Mouse (Mus musculus): ENCODE data around the gene Barx2.
A peak's percentile ranks its signal among the peaks of the same experiment; 100 is the strongest.
"Not testable (repeated sequence)": the region's sequence is repeated elsewhere in the genome, so short reads cannot be mapped to it uniquely, and the experiment has no call there.

Gene Barx2

DNA sequence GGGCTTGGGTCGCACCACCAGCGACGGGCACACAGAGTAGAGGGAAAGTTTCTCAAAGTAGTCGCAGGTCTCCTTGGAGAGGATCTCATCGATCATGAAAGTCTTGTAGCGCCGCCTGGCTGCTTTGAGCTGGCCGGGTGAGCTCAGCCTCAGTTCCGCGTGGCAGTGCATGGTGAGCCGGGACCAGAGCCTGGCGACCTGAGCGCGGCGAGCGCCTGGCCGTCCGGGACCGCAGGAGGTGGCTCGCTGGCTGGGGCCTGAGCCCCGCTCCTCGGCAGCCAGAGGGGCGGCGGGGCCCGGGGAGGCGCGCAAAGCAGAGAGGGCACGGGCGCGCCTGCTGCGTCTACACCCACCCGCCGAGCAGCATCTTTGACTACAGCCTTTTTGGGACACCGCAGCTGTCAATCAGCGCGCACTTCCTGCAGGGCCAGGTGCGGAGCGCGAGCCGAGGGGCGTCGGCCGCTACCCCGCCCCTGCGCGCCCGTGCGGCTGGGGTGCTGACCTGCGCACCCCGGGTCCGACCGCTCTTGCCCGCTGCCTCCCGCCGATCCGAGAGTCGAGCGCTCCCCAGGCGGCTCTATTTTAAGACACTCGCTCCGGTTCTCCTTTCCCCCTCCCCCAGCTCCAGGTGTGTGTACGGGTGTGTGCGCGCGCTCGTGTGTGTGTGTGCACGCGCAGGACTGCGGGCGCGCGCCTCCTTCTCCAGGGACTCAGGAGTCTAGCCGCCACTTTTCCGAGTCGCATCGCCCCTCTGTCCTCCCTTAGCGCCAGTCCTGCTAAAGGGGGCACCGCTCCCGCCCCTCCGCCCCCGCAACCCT lies at the start of gene Barx2:
Barx2 (minus strand) TSS at position 542 of the 818 bp plus-strand sequence.
- peak; percentile 4 for DNase-seq

DNA sequence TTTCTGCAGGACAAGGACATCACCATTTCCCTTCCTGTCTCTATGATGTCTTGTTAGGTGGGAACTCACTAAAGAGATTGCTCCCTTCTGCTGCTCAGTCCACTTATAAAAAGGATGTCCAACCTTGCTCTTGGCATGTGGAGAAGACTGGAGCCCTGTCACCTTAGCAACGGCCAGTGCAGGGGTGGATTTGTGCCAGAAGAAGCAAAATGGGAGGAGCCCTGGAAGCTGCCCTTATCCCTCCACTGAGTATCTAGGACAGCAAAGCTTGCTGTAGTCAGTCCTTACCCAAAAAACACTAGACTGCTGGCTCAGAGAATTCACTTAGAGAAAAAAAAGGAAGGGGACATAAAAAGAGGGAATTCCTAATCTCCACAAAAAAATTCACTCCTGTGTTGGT lies 49.0 kb upstream of the Barx2 start:
- DNase-seq, result peak; percentile 23

DNA sequence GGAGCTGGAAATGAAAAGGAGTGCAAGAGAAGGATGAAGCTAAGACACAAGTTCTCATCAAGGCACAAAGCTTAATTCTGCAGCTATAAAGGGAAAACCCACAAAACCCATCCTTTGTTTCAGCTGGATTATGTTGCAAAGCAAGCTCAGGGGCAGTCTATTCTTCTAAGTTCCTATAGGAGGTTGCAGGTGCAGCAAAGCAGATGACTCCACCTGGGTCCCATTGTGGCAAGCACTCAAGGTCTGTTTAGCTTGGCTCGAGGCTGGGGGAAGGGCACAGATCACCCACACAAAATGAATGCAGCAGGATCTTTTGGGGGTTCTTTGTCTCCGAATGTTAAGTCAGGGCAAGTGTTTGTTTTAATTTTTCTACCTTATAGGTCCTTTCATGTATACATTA lies 47.2 kb upstream of the Barx2 start:
- no peak for DNase-seq

DNA sequence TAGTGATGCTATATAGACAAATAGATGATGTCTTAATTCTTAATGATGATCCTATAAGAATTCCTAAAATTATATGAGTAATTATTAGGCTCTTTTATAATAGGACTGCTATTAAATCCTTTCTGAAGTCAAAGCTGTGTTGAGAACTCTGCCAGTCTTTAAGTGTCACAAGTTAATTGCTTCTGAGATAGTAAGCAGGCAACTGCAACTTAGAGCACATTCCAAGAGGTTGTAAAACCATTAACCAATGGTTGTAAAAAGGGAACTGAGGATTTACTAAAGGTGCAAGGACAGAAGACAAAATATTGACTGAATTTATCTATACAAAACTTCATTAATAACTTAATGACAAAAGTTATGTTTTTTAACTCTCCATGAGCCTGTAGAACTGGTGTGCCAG lies 44.9 kb upstream of the Barx2 start:
- DNase-seq, result no peak

DNA sequence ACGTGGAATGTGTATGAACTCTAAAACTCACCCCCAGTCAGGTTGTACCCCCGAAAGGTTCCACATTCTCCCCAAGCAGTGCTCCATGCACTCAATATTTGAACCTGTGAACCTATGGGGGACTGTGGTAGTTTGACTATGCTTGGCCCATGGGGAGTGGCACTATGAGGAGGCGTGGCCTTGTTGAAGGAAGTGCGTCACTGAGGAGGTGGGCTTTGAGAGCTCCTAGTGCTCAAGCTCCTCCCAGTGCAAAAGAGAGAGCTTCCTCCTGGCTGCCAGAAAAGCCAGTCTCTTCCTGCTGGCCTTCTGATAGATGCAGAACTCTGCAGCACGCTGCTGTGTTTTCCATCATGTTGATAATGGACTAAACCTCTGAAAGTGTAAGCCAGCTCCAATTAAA lies 37.2 kb upstream of the Barx2 start:
- no peak for DNase-seq

DNA sequence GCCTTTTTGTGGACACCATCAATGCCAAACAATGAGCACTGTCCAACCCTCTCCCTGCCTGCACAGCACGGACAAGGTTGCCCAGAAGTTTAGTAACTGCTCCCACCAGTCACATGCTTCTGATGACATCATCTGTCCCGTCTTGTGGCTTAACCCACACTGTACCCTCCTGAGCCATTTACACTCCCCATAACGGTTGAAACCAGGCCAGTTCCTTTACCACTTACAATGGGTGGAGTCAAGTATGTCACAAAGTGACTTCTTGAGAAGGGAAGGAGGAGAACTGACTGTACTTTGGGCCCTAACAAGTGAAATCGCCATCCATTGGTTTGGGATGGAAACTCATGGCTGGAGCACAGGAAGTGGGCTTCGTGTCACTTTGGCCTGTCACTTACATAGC lies 35.8 kb upstream of the Barx2 start:
- DNase-seq, result no peak

DNA sequence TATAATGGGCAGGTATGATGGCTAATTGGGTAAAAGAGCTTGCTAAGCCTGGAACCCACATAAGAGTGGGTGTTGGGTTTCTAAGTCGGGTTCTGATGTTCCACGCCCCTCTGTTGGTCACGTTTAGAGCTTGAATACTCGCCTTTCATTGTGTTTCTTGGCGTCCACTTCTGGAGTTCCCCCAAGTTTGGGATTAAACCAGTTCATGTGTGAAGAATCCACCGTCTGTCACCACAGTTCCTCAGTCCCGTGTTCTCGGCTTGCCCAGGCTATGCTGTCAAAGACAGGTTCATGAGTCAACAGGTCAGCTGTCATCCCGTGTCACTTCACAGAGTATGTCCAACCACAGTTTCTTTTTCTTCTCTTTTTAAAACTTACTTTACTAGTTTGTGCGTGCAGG lies 33.8 kb upstream of the Barx2 start:
- no peak for DNase-seq

DNA sequence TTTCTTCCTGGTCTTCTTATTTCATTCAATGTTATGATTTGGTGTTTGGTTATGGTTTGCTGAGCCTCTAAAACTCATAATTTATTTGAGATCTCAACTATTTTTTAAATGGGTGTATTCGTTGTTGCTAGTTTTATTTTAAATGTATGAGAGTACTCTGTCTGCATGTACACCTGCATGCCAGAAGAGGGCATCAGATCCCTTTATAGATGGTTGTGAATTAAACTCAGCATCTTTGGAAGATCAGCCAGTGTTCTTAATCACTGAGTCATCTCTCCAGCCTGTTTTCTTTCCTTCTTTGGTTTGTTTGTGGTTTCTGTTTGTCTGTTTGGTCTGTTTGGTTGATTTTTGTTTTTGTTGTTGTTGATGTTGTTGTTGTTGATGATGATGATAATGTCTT lies 29.1 kb upstream of the Barx2 start:
- DNase-seq, result peak; percentile 3

DNA sequence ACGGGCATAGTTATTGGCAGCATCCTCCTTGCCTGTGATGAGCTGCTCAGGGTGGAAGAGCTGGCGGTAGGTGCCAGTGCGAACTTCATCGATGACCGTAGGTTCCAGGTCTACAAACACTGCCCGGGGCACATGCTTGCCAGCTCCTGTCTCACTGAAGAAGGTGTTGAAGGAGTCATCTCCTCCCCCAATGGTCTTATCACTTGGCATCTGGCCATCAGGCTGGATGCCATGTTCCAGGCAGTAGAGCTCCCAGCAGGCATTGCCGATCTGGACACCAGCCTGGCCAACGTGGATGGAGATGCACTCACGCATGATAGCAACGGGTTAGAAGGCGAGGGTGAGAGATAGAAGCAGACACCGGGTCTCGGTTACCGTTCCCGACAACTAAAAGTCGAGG lies 23.2 kb upstream of the Barx2 start:
- not testable (repeated sequence) for DNase-seq

DNA sequence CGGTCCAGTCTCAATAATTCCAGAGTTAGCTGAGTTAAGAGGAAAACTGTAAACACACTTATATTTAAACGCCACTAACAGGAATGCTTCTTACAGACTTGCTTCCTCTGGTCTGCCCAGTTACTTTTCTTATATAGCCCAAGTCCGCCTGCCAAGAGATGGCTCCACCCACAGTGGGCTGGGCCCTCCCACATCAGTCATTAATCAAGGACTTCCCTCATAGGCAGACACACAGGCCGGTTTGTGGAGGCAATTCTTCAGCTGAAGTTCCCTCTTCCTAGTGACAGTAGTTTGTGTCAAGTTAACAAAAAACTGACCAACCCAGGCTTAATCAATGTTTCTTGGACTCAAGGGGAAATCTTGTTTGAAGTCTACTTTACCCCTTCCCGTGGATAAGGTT lies 18.4 kb upstream of the Barx2 start:
- DNase-seq, result no peak

DNA sequence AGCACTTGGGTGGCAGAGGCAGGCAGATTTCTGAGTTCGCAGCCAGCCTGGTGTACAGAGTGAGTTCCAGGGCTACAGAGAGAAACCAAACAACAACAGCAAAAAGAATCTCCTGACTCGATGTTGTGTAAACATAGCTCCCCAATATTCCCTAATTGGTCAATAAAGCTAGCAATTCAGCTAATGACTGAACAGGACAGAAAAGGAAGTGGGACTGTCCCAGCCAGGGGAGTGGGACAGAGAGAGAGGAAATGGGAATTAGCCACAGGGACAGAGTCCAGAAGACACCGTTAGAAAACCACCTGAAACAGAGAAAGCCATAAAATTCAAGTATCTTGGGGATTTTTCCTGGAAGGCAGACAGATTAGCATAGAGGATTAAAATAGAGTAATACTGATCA lies 18.0 kb upstream of the Barx2 start:
- no peak for DNase-seq

DNA sequence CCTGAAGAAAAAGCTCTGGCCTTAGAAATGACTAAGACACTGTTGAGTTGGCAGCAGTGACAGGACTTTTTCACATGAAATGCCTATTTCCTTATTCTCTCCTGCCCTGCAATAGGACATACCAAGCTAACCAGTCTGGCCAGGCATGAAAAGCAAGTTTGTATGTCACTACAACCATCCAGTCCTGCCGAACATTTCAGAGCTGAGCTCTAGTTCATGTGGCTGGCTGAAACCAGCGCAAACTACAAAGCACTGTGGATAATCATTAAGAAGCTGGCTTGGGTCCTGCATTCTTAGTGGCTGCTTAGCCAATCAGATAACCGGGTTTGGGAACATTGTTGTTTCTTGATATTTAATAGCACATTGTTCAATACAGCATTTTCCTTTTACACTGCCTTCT lies 13.5 kb upstream of the Barx2 start:
- DNase-seq, result no peak

DNA sequence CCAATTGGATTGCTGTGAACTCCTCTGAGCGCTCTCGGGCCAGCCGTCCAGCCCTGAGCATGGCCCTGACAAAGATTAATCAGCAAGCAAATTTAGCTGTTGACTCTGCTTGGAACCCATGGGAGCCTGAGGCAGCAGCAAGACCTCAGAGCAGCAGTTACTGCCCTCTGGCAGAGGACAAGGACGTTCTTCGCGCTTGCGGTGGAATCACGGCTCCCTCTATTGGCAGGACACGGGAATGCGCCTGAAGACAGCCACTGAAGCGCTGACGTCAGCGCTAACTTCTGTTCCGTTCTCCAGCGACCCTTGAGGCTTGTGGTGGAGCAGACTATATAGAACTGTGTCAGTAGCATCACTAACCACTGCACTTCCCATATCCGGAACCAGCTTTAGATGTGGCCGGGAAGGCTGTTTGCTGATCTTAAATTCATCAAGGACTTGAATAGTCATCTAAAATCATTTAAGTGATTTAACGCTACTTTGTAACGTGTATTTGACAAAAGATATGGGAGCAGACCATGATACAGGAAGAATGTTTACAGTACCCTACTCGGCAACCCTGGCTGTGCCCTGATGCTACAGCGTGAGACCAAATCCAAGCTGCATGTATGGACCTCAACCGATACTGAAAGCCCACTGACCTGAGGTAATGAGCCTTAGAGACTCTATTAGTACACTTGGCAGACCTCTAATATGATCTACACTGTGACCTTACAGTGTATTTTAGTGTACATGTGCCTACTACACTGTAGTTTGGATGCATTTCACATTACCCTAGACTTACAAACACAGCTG lies 12.8 kb upstream of the Barx2 start:
- DNase-seq, result peak; percentile 38

DNA sequence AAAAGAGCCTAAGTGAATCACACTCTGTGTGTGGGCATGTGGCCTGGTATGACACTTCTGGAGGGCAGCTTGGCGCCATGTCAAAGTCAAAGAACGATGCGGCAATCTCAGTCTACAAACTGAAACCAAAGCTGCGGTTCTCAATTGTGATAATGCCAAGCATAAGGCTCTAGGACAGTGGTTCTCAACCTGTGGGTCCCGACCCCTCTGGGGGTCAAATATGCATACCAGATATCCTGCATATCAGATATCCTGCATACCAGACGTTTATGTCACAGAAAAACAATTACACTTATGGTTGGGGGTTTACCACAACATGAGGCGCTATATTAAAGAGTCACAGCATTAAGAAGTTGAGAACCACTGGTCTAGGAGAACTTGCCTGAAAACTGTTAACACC lies 10.3 kb upstream of the Barx2 start:
- DNase-seq, result no peak

DNA sequence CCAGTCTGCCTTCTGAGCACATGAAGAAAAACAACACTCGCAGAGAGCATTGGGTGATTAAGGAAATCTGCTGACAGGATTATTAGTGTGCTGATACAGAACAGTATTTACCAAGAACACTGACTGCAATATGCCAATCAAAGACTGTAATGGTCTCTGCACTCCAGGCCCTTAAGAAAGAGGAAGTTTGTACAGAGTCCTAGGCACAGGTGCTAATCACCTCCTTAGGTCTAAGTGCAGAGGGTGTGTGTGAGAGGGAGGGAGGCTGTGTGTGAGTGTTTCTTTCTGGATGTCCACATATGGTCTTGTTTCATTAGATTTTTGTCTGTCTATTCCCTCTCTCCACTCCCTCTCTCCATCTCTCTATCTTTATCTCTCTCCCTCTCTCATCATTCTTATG lies 6.5 kb upstream of the Barx2 start:
- no peak for DNase-seq

DNA sequence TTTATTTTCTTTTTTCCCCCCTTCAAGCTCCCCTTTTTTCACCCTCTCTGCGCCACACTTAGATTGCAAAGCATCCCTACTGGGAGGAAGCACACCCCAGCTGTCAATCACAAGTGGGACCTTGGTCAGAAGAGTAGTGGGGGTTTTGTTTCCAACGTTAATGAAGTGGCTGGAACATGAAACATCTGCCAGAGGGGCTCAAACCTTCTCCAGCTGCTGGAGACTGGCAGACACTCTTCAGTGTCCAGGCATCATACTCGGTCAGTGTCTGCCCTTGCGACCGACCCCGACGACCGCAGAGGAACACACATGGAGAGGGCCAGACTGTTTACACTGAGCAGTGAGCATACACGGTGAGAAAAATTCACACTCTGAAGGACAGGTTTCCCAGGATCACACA lies 3.2 kb upstream of the Barx2 start:
- DNase-seq, result no peak

DNA sequence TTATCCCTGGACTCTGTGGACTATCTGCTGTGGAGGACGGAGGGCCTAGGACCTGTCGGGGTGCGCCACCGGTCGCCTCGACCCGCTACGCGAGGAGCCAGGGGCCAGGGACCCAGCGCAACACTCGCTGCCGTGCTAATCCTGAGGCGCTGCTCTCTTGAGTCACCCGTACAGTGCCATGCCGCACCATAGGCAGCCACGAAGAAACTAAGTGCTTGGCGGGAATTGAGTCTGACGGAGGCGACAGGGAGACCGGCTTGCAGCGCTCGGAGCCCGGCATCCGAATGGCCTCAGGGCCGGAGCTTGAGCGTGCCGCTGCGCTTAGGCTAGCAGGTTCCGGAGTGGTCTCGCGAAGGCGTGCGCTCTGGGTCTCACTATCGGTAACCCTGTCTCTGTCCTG lies 1.6 kb upstream of the Barx2 start:
- DNase-seq, result no peak

DNA sequence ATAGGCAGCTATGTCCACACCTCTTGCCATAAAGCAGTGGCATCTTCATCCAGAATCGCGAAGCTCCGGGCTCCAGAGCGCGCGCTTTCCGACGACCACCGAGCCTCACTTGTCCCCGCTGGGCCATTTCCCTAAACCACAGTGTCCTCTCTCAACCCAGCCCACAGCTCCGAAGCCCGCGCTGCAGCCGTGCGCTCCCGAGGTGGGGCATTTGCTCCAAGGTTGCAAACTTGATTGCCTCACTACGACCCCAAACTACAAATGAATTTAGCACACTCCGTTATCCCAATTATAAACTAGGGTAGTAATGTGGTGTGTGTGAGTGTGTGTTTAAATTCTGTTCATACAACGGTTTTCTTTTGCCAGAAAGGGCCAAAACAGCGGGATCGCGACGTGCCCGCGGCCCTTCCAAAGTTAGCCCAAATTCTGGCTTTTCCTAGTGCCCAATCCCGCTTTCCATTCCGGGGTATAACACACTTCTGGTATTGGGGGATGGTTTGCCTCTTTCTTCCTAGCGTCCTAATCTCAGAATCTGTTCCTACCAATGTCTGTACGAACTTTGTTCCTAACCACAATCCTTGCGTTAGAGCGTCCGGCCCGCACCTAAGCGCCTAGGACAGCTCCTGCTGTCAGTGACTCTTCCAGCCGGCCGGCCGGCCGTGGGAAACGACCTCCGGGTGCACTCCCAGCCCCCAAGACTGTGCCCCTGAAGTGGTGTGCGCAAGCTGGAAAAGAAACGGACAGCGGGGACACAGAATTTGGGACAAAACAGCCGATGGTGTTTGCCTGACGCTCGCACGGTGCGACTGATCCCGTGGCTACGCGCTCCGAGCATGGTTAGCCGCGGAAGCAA lies 703 bp upstream of the Barx2 start:
- DNase-seq, result no peak

DNA sequence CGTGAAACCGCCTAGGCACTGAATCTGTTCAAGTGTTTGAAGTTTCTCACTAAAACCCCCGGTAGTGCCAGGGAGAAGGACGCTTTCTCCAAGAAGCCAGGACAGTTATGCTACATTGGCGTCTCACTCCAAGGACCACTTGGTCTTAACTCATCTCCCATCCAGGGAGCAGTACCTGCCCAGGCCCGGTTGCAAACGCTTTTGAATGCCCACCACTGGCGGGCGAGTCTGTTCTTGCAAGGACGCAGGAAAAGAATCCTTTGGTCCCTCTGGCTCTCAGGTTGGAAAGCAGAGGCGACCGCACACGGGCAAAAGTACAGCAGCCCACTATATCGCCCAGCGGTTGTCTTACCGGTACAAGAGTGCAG lies 725 bp downstream of the Barx2 start:
- DNase-seq, result no peak

DNA sequence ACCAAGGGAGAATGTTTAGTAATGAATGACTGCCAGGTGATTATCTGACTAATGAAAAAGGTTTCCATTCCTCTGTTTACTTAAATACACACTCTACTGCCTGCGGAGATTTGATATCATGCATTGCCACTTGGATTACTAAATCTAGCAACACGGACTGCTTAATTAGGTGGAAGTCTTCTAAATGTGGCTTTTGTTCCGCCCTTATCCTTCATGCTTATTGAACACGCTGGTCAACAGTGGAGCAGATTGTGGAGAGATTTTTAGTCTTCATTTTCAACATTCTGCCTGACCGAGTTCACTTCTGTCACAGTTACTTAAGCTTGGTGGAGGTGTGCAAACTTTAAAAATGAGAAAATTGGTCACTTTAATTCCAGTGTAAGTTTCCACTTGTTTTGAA lies 3.0 kb downstream of the Barx2 start:
- no peak for DNase-seq

DNA sequence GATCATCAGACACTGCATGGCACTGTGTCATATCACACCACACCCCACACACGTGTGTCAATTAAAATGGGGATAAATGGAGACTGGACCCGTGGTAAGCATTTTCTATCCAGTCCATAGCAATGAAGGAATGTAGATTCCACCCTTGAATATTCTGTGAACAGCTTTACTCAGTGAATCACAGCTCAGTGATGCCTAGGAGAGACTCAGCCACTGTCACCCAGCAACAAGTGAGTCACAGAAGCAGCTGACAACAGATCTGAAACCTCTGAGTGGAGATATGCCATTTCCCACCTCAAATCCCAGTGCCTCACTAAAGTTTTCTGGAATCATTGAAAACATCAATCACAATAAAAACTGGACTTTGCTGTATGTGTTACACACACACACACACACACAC lies 11.5 kb downstream of the Barx2 start:
- DNase-seq, result no peak

DNA sequence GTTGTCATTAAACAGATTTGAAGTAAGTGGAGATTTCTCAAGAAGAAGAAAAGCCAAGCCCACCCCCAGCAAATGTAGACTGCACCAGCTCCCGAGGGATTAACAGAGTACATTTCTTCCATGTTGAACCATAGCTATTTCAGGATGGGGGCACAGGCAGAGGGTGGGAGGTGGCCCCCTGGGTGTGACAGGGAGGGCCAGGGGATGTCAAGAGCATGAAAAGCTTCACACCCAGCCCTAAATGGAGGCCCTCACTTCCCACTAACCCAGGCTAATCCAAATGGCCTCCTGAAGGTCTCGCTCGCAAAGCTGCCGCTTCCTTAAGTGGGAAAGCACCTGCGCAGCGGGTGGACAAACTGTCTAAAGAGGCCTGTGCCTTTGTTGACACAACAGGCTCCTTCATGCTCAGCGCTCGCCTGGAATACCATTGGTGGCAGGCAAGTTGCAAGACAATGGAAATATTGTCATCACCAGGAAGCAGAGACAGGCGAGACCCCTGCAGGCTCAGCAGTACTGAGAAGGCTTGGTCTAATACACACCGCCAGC lies 18.4 kb downstream of the Barx2 start:
- DNase-seq, result no peak

DNA sequence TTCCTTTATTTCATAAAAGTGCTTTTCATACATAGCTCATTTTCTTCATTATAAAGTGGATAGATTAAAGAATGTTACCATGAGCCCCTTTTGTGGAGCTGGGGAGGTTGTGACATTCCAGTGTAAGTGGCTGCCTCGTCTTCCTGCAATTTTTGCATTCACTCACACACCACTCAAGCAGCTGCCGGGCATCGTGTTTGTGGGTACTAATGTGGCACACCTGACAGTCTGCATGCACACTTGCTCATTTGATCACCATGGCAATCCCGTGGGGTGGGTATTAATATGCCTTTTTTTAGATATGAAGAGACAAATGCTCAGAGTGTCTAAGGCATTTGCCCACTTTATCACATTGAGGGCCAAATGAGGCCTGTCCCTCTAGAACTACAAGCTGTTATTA lies 24.9 kb downstream of the Barx2 start:
- DNase-seq, result no peak
